Mouse (Mus musculus): ENCODE data around the gene Aspg. TPM values are rescaled to one million over a fixed set of nuclear protein-coding genes. Genes with fewer than 3 reads are reported as not detected.

Gene Aspg
- total and polyA plus RNA-seq, 2 experiments from 2014 or later, result 2.5 to 3.6 TPM

DNA sequence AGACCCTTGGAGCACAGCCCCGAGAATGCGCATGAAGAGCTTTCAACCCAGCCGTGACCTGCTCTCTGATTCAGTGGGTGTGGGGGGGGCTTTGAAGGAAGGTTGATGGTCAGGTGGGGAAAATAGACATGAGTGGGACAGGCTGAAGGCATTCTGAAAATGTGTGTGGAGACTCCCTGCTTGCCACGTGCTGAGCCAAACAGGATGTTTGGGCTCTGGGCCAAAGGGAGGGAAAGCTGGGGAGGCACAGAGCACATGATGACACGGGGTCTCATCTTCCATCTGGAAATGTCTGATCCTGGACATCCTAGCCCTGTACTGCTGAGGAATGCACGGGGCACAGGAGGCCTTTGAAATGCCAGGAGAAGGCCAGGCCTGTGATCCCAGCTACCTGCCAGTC is 19.8 kb upstream of the Aspg start:
- no peak for DNase-seq (ENCODE audit: low spot score)
- no peak for TF ChIP-seq CTCF (IDR thresholded peaks at IDR 0.05)
- H3K4me2 ChIP-seq (ENCODE audit: low read depth, low read length, poor library complexity, severe bottlenecking), result no peak overlapping the region
- no peaks in the 10 kb centered on the region for H3K36me3 ChIP-seq (ENCODE audit: insufficient read depth, low read length)
- no peaks in the 10 kb centered on the region for H3K9me3 ChIP-seq (ENCODE audit: low read length)
- no peak for ATAC-seq (ENCODE audit: low FRiP score)
- WGBS, result 65% methylated on average over 6 of the region's 6 CpGs
- H3K4me1 ChIP-seq (ENCODE audit: insufficient read depth, low read length), result no peaks in the 10 kb centered on the region
- no peak overlapping the region for H3K27ac ChIP-seq (ENCODE audit: low read depth, low read length)
- no peaks in the 10 kb centered on the region for H3K27me3 ChIP-seq (ENCODE audit: insufficient read depth, low read length)
- no peak overlapping the region for H3K4me3 ChIP-seq (ENCODE audit: low read depth, low read length)
- H3K9ac ChIP-seq (replicated peaks; ENCODE audit: low read length, poor library complexity, severe bottlenecking), result no peak overlapping the region

DNA sequence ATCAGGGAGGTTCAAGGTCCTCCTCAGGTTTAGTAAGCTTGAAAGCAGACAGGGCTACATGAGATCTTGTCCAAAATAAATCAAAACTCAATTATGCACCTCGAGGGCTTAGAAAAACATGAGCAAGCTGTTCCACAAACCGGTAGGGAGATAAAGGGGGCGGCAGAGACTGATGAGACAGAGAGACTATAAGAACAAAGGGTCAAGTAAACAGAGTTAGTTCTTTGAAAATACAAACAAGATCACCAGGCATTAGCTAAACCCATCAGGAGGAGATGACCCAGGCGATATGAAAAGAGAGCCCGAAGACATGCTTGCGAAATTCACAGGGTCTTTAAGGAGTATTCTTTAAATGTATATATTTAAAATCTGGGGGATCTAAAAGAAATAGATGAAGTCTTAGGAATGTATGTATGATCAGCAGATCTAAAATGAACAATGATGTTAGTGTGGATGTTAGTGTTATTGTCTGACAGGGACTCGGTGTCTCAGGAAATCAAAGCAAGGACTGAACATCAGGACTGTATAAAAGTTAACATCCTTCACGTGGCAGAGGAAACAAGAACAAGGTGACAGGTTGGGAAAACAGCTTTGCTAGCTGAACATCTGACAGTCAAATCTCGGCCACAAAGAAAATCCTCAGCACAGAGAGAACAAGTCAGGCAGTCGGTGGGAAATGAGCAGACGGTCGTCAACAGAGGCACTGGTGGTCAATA is 17.7 kb upstream of the Aspg start:
- Histone ChIP-seq H3K9ac (replicated peaks; ENCODE audit: low read length, poor library complexity, severe bottlenecking) (no peak overlapping the region), H3K36me3 (ENCODE audit: insufficient read depth, low read length) (no peaks in the 10 kb centered on the region), H3K27me3 (ENCODE audit: insufficient read depth, low read length) (no peaks in the 10 kb centered on the region), H3K4me3 (ENCODE audit: low read depth, low read length) (no peak overlapping the region), H3K4me2 (ENCODE audit: low read depth, low read length, poor library complexity, severe bottlenecking) (no peak overlapping the region), H3K27ac (ENCODE audit: low read depth, low read length) (no peak overlapping the region), H3K4me1 (ENCODE audit: insufficient read depth, low read length) (no peaks in the 10 kb centered on the region), H3K9me3 (ENCODE audit: low read length) (no peaks in the 10 kb centered on the region)
- no peak for TF ChIP-seq CTCF (IDR thresholded peaks at IDR 0.05)
- no peak for DNase-seq (ENCODE audit: low spot score)
- 65% methylated on average over 12 of the region's 12 CpGs for WGBS
- ATAC-seq (ENCODE audit: low FRiP score), result no peak

DNA sequence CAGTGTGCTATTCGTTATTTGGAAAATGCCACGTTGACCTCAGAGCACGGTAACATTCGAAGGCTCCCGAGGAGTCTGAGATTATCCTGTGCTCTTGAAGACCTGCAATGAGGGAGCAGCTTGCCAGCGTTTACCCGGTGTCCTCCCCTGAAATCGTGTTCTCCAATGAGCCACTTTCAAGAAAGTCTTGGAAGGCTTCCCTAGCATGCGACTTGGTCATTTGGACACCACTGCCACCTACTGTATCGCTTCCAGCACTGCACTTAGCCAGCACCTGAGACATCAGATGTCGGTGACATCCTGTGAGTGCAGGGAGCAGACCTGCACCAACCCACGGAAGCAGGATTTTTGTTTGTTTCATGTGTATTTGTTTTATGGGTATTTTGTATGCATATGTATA is 15.4 kb upstream of the Aspg start:
- TF ChIP-seq CTCF (IDR thresholded peaks at IDR 0.05), result peak; percentile 93
- H3K4me3 ChIP-seq (ENCODE audit: low read depth, low read length), result no peak overlapping the region
- 3% methylated on average over 12 of the region's 12 CpGs for WGBS
- no peaks in the 10 kb centered on the region for H3K36me3 ChIP-seq (ENCODE audit: insufficient read depth, low read length)
- H3K9ac ChIP-seq (replicated peaks; ENCODE audit: low read length, poor library complexity, severe bottlenecking), result no peak overlapping the region
- peak overlapping the region; percentile 26; the same call in 1 of the 2 replicates for H3K4me2 ChIP-seq (ENCODE audit: low read depth, low read length, poor library complexity, severe bottlenecking)
- H3K9me3 ChIP-seq (ENCODE audit: low read length), result no peaks in the 10 kb centered on the region
- peak; percentile 92 for DNase-seq (ENCODE audit: low spot score)
- H3K4me1 ChIP-seq (ENCODE audit: insufficient read depth, low read length), result no peaks in the 10 kb centered on the region
- H3K27ac ChIP-seq (ENCODE audit: low read depth, low read length), result no peak overlapping the region
- no peaks in the 10 kb centered on the region for H3K27me3 ChIP-seq (ENCODE audit: insufficient read depth, low read length)
- ATAC-seq (ENCODE audit: low FRiP score), result no peak

DNA sequence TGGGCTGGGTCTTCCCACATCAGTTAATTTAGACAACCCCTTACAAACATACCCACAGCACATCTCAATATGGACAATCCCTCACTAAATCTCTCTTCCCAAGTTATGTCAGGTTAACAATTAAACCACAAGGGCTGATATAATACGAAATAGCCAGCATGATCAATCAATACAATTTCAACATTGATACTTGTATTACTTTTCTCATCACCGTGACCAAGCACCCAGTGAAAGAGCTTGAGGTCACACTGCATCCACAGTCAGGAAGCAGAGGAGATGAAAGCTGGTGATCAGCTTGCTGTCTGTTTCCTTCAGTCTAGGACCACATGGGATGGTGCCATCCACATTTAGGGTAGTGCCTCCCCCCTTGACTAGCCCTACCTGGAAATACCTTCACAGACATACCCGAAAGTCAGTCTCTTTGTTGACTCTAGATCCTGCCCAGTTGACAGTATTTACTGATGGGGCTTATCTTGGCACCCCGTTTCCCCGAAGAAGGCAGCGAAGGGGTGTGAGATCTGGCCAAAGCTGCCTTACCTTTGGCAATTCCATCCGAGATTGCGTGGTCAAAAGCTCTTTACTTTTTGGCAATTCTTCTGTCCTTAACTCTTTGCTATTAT is 12.1 kb upstream of the Aspg start:
- H3K4me1 ChIP-seq (ENCODE audit: insufficient read depth, low read length), result no peaks in the 10 kb centered on the region
- 85% methylated on average over 8 of the region's 8 CpGs for WGBS
- no peaks in the 10 kb centered on the region for H3K9me3 ChIP-seq (ENCODE audit: low read length)

DNA sequence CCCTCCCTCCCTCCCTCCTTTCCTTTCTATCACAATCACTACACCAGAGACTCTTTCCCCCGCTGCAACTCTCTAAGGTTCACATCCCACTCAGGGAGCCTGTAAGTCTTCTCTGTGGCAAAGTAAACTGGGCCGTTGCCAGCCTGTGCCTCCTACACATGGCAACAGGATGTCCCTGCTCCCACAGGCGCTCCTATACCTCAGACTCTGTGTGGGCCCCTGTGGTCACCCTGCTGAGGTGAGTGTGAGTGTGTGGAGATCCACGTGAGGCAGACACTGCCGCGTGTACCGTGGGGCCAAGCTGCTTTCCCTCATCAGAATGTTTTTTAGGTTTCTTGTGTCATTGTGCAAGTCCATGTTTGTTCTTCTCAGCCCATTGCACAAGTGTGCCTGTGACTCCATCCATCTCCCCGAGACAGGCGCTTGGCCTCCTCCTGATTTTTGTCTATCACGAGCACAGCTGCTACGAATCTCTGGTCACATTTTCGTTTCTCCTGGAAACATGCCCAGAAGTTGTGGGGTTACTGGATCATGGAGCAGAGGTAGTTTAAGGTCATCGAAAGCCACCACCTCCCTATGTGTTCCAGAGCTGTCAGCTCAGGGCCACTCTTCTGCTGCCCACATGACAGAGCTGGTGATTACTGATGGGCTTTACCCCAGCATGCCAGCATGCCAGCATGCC is 10.3 kb upstream of the Aspg start:
- peak; percentile 15 for DNase-seq (ENCODE audit: low spot score)
- Histone ChIP-seq H3K4me1 (ENCODE audit: insufficient read depth, low read length) (no peaks in the 10 kb centered on the region), H3K9ac (replicated peaks; ENCODE audit: low read length, poor library complexity, severe bottlenecking) (no peak overlapping the region), H3K4me2 (ENCODE audit: low read depth, low read length, poor library complexity, severe bottlenecking) (no peak overlapping the region), H3K36me3 (ENCODE audit: insufficient read depth, low read length) (no peaks in the 10 kb centered on the region), H3K4me3 (ENCODE audit: low read depth, low read length) (no peak overlapping the region), H3K27ac (ENCODE audit: low read depth, low read length) (no peak overlapping the region), H3K27me3 (ENCODE audit: insufficient read depth, low read length) (no peaks in the 10 kb centered on the region), H3K9me3 (ENCODE audit: low read length) (no peaks in the 10 kb centered on the region)
- WGBS, result 74% methylated on average over 13 of the region's 13 CpGs
- no peak for ATAC-seq (ENCODE audit: low FRiP score)
- TF ChIP-seq CTCF (IDR thresholded peaks at IDR 0.05), result no peak

More for the DNA sequence above, 12.1 kb upstream of the Aspg start:
- DNase-seq (ENCODE audit: low spot score), result no peak
- no peak for TF ChIP-seq CTCF (IDR thresholded peaks at IDR 0.05)
- Histone ChIP-seq H3K9ac (replicated peaks; ENCODE audit: low read length, poor library complexity, severe bottlenecking) (no peak overlapping the region), H3K27me3 (ENCODE audit: insufficient read depth, low read length) (no peaks in the 10 kb centered on the region), H3K27ac (ENCODE audit: low read depth, low read length) (no peak overlapping the region), H3K36me3 (ENCODE audit: insufficient read depth, low read length) (no peaks in the 10 kb centered on the region), H3K4me2 (ENCODE audit: low read depth, low read length, poor library complexity, severe bottlenecking) (no peak overlapping the region), H3K4me3 (ENCODE audit: low read depth, low read length) (no peak overlapping the region)
- ATAC-seq (ENCODE audit: low FRiP score), result no peak

DNA sequence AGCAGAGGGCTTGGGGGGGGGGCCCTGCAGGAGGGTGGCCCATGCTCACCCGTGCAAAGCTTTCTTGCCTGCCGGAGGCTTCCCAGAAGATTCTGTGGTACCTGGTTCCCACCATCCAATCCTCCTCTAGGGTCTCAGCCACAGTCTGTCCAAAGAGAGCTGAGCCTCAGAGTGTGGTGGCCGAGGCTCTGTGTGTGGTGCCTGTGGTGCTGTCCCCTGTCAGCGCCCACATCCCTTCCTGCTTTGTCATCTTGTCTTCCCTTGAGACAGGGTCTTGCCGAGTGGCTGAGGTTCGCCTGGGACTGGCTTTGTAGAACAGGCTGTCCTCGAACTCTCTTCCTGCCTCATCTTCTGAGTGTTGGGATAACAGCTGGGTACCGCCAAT is 9.8 kb upstream of the Aspg start:
- DNase-seq (ENCODE audit: low spot score), result no peak
- H3K4me1 ChIP-seq (ENCODE audit: insufficient read depth, low read length), result no peaks in the 10 kb centered on the region
- WGBS, result 79% methylated on average over 8 of the region's 8 CpGs
- H3K9me3 ChIP-seq (ENCODE audit: low read length), result no peaks in the 10 kb centered on the region
- no peaks in the 10 kb centered on the region for H3K36me3 ChIP-seq (ENCODE audit: insufficient read depth, low read length)
- H3K27ac ChIP-seq (ENCODE audit: low read depth, low read length), result no peak overlapping the region
- no peak overlapping the region for H3K4me2 ChIP-seq (ENCODE audit: low read depth, low read length, poor library complexity, severe bottlenecking)
- TF ChIP-seq CTCF (IDR thresholded peaks at IDR 0.05), result no peak
- H3K9ac ChIP-seq (replicated peaks; ENCODE audit: low read length, poor library complexity, severe bottlenecking), result no peak overlapping the region
- no peak for ATAC-seq (ENCODE audit: low FRiP score)
- H3K27me3 ChIP-seq (ENCODE audit: insufficient read depth, low read length), result no peaks in the 10 kb centered on the region
- no peak overlapping the region for H3K4me3 ChIP-seq (ENCODE audit: low read depth, low read length)
